Mouse (Mus musculus) intestine, embryonic 14.5 days (tissue): Measurements from ENCODE around the gene Dnajb1. TPM values are rescaled to one million over a fixed set of nuclear protein-coding genes. Genes with fewer than 3 reads are reported as not detected.

Experiments
- ATAC-seq: fragments of 200-750 bp; cut with Nextera tagmentation; replicated peaks from 2 replicates; pipeline ENCODE4 v1.8.0; 2017; ENCODE audit warnings: low read depth, moderate number of reproducible peaks, moderate TSS enrichment, moderate library complexity; ENCODE audit not compliant: low FRiP score, low TSS enrichment
- DNase-seq: peaks from one replicate; pipeline ENCODE4 v3.0.0-alpha.2; 2018; ENCODE audit warnings: low spot score
- H3K27ac ChIP-seq: fragments of 300-500 bp; sonication (generic); 2 replicates; pipeline ENCODE4 v1.5.1; 2014; ENCODE audit warnings: low read depth, mild to moderate bottlenecking, control low read depth
- H3K27me3 ChIP-seq: fragments of 300-500 bp; sonication (generic); replicated peaks from 2 replicates; pipeline ENCODE4 v1.6.1; 2014; ENCODE audit warnings: low read length, control low read depth; ENCODE audit not compliant: control insufficient read depth, insufficient read depth
- H3K36me3 ChIP-seq: fragments of 300-500 bp; sonication (generic); 2 replicates; pipeline ENCODE4 v1.6.1; 2014; ENCODE audit warnings: low read length, control low read depth; ENCODE audit not compliant: control insufficient read depth, insufficient read depth
- H3K4me1 ChIP-seq: fragments of 300-500 bp; sonication (generic); replicated peaks from 2 replicates; pipeline ENCODE4 v1.6.1; 2014; ENCODE audit warnings: low read length, control low read depth, mixed read lengths; ENCODE audit not compliant: control insufficient read depth, insufficient read depth
- H3K4me2 ChIP-seq: fragments of 300-500 bp; sonication (generic); 2 replicates; pipeline ENCODE4 v1.6.1; 2014; ENCODE audit warnings: low read length
- H3K4me3 ChIP-seq: fragments of 300-500 bp; sonication (generic); 2 replicates; pipeline ENCODE4 v1.5.1; 2014; ENCODE audit warnings: low read depth, low read length, control low read depth, mixed read lengths
- H3K9ac ChIP-seq: fragments of 300-500 bp; sonication (generic); 2 replicates; pipeline ENCODE4 v1.6.1; 2014; ENCODE audit warnings: mild to moderate bottlenecking, low read length
- H3K9me3 ChIP-seq: fragments of 300-500 bp; sonication (generic); 2 replicates; pipeline ENCODE4 v1.6.1; 2016; ENCODE audit warnings: low read length, control low read depth; ENCODE audit not compliant: control insufficient read depth
- WGBS: fragments of 180-500 bp; shearing (Covaris S2); extraction: QIAGEN DNeasy Blood & Tissue Kit; methylation state at CpG from one replicate; pipeline ENCODE4 v1.1.7; 2014; 5-methylcytosine and 5-hydroxymethylcytosine counted together
- polyA plus RNA-seq: library from polyadenylated mRNA; unstranded; fragments of >200 nt; fragmentation: Nextera tagmentation; extraction: Ambion mirVana; gene quantifications from 2 replicates; pipeline ENCODE4 v1.2.1, GENCODE M21; 2014

Gene Dnajb1
- polyA plus RNA-seq, 1 experiment from 2014 or later = 46.5 TPM

DNA sequence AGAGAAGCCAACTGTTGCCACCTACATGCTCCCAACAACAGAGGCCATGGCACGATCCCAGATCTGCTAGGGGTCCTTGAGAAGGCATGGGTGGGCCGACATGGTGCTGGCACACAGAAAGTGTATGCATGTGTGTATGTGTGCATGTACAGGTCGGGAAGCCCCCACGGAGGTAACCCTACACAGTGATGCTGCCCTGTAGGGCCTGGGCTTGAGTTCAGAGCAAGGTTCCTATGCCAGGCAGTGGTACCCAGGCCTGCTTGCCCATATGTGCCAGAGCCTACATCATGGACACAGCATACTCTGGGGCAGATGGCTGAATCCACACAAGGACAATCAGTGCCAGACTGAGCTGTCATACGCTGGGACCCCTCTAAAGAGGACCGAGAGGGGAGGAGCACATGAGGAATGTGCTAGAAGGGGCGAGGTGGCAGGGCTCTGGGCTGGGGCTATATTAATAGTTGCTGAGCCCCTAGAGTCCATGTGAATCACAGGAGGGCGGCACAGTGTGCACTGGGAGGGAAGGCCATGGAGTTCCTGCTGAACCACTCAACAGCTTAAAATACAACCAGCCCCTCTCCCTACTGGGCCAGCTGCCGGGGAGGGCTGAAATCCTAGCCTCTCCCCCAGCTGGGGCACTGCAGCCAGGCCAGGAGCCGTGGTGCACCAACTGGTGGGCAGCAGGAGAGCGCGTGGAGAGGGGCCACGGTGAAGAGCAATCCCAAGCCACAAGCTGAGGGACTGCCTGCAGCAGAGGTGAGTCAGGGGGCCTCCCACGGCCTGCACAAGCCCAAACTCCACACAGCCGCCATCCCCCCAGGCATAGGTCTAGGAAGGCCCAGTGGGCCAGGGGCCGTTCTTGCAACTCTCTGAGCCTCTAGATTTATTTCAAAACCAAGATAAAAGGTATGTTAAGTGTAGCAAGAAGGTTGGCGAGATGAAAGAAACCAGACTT, 32.2 kb upstream of the Dnajb1 start:
- Histone ChIP-seq H3K36me3 (peaks cover 31% of the 10 kb centered on the region), H3K9ac (no peak overlapping the region), H3K27ac (peak overlapping the region; percentile 23), H3K4me2 (0 out of 2 replicates have a peak overlapping the region, but pooled peaks have one; percentile 11), H3K4me3 (no peak overlapping the region), H3K4me1 (peaks cover 17% of the 10 kb centered on the region; the same call in 1 of the 2 replicates), H3K27me3 (no peaks in the 10 kb centered on the region), H3K9me3 (no peaks in the 10 kb centered on the region)
- WGBS = 57% methylated on average over 17 of the region's 17 CpGs
- peak; percentile 54 for DNase-seq
- no peak for ATAC-seq

DNA sequence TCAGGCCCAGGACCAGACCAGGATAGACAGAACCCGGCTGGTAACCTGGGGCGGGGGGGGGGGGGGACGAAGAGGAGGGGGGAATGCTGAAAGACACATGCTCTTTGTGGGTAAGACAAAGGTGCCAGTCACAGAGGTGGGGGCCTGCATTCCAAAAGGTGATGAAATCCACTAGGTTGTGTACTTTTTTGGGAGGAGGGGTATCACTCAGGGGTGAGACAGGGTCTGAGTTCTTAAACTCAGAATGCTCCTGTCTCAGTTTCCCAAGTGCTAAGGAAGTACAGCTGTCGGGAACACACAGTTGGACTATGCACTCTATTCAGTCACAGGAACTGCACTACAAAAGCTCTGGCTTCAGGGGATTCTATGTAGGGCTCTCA, 31.5 kb upstream of the Dnajb1 start:
- no peak for ATAC-seq
- whole genome bisulfite sequencing = 51% methylated on average over 3 of the region's 4 CpGs
- Histone ChIP-seq H3K27me3 (no peaks in the 10 kb centered on the region), H3K4me1 (peaks cover 19% of the 10 kb centered on the region; the same call in 1 of the 2 replicates), H3K9ac (no peak overlapping the region), H3K9me3 (no peaks in the 10 kb centered on the region), H3K4me2 (no peak overlapping the region), H3K36me3 (peaks cover 26% of the 10 kb centered on the region), H3K4me3 (no peak overlapping the region), H3K27ac (peak overlapping the region; percentile 23; the same call in 1 of the 2 replicates)
- peak; percentile 43 for DNase-seq

DNA sequence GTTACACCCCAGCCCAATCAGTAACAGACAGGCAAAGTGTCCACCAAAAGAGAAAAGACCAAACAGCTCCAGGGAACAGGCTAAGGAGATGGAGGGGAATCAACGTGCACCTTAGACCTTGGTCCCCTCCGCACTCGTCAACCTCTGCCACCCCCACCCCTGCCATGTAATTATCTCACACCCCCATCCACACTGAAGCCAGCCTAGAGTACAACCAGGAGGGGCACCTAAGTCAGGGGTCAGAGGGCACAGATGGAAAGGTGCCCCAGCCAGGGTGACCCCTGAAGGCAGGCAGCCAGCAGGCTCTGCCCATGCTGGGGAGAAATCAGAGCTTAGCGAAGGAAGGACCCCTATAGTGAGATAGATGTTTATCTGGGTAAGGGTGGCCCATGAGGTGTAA, 31.1 kb upstream of the Dnajb1 start:
- peak overlapping the region; percentile 23; the same call in 1 of the 2 replicates for H3K27ac ChIP-seq
- peaks cover 22% of the 10 kb centered on the region for H3K36me3 ChIP-seq
- no peaks in the 10 kb centered on the region for H3K9me3 ChIP-seq
- DNase-seq (peak; percentile 46), ATAC-seq (no peak)
- H3K4me3 ChIP-seq = no peak overlapping the region
- H3K4me1 ChIP-seq = peaks cover 19% of the 10 kb centered on the region; the same call in 1 of the 2 replicates
- no peak overlapping the region for H3K9ac ChIP-seq
- no peak overlapping the region for H3K4me2 ChIP-seq
- no peaks in the 10 kb centered on the region for H3K27me3 ChIP-seq
- WGBS = 67% methylated on average over 4 of the region's 4 CpGs

DNA sequence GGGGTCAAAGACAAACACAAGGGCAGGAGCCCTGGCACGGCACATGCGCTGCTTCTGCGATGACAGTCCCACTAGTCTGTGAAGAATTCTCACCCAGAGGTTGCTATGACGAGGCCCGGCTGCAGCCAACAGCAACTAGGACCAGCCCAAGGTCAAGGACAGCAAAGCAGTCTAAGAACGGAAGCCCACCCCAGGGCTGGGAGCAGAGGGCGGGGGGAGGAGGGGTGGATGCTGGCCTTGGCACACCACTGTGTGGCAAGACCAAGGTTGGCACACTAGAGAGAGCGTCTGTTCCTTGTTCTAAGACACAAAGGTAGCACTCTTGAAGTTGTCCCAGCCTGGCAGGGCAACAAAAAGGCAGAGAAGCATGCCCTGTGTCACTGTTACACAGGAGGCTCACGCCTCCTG, 30.6 kb upstream of the Dnajb1 start:
- Histone ChIP-seq H3K4me2 (no peak overlapping the region), H3K9ac (no peak overlapping the region), H3K4me1 (peaks cover 19% of the 10 kb centered on the region; the same call in 1 of the 2 replicates), H3K27me3 (no peaks in the 10 kb centered on the region), H3K4me3 (no peak overlapping the region), H3K9me3 (no peaks in the 10 kb centered on the region), H3K27ac (no peak overlapping the region), H3K36me3 (peaks cover 17% of the 10 kb centered on the region)
- DNase-seq = peak; percentile 49
- 54% methylated on average over 9 of the region's 9 CpGs for WGBS
- ATAC-seq = no peak

DNA sequence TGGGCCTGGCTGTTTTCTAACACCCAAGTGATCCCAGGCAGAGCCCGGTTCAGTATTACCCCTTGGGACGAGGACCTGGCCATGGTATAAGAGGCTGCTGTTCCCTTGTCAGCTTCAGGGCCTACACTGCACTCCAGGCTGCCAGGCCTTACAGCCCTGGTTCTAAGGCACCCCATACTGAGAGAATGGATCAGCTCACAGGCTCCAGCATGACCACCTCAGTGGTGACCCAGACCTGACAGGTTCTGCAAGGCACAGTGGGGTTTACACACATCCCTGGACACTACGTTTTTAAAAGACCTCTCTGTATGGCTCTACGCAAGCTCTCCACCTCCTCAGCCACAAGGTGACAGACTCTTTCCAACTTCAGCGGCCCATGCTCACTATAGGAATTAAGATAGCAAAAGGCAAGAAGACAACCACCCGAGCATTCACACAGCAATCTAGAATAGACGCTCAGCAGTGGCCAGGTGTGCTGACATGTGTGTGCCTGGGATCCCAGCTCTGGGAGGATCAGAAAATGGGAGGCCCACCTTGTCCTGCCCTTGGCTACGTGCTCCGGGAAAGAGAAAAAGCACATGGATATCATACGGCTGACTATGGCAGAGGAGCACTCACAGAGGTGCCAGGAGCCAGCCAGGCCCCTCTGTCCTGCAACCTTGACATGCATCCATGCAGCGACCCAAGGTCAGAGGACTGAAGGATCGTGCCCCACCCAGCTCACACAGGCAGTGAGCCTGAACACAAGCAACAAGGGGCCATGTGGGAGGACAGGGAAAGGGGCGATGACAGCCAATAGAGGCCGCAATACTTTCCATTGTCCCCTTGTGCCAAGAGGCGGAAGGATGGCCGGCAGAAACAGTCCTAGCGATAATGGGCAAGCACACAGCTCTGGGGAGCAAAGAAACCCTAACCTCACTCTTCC, 29.6 kb upstream of the Dnajb1 start:
- peaks cover 19% of the 10 kb centered on the region; the same call in 1 of the 2 replicates for H3K4me1 ChIP-seq
- ATAC-seq (no peak), DNase-seq (peak; percentile 51)
- 69% methylated on average over 17 of the region's 17 CpGs for WGBS
- H3K9me3 ChIP-seq = no peaks in the 10 kb centered on the region
- H3K9ac ChIP-seq = no peak overlapping the region
- peaks cover 9% of the 10 kb centered on the region for H3K36me3 ChIP-seq
- no peak overlapping the region for H3K4me2 ChIP-seq
- H3K27ac ChIP-seq = no peak overlapping the region
- no peaks in the 10 kb centered on the region for H3K27me3 ChIP-seq
- no peak overlapping the region for H3K4me3 ChIP-seq

DNA sequence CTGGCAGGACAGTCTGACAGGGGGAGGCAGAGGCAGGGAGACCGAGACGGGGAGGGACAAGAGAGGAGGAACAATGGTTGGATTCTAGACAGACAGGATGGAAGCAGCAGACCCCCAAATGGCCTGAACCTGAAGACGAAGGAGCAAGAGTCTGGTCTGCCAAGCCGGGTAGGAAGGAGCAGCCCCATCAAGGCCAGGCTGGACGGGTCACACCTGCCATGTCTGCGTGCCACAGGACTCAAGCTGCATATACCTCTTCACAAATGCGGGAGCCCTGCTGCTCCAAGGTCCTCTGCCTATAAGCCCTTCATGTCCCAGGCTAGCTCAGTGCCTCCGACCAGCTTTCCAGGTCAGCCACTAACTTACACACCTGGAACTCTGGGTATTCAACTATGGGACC, 28.3 kb upstream of the Dnajb1 start:
- Histone ChIP-seq H3K4me3 (no peak overlapping the region), H3K27me3 (no peaks in the 10 kb centered on the region), H3K36me3 (peaks cover 10% of the 10 kb centered on the region; the same call in 1 of the 2 replicates), H3K9ac (no peak overlapping the region), H3K4me1 (peaks cover 19% of the 10 kb centered on the region; the same call in 1 of the 2 replicates), H3K27ac (no peak overlapping the region), H3K4me2 (no peak overlapping the region), H3K9me3 (no peaks in the 10 kb centered on the region)
- DNase-seq (peak; percentile 44), ATAC-seq (no peak)
- 86% methylated on average over 8 of the region's 8 CpGs for WGBS

DNA sequence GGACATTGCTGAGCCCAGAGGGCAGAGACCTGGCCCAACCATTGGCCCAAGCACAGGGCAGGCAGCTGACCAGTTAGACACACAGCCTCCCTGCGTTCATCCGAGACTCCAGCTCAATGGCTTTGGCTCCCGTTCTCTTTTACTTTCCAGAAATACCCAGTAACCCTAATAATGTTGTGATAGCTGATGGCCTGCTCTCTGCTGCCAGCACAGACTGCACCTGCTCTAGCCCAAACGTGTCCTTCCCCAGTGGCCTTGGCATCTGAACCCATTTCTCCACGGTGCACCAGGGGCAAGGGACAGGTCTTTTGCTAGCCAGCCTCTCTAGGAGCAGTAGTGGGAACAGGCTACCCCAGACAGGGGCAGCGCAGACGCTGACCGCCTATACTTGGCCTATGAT, 27.2 kb upstream of the Dnajb1 start:
- Histone ChIP-seq H3K4me2 (no peak overlapping the region), H3K9ac (no peak overlapping the region), H3K27me3 (no peaks in the 10 kb centered on the region), H3K9me3 (no peaks in the 10 kb centered on the region), H3K27ac (no peak overlapping the region), H3K4me3 (no peak overlapping the region), H3K4me1 (peaks cover 19% of the 10 kb centered on the region; the same call in 1 of the 2 replicates), H3K36me3 (peaks cover 13% of the 10 kb centered on the region; the same call in 1 of the 2 replicates)
- peak; percentile 47 for DNase-seq
- 91% methylated on average over 8 of the region's 8 CpGs for WGBS
- no peak for ATAC-seq

DNA sequence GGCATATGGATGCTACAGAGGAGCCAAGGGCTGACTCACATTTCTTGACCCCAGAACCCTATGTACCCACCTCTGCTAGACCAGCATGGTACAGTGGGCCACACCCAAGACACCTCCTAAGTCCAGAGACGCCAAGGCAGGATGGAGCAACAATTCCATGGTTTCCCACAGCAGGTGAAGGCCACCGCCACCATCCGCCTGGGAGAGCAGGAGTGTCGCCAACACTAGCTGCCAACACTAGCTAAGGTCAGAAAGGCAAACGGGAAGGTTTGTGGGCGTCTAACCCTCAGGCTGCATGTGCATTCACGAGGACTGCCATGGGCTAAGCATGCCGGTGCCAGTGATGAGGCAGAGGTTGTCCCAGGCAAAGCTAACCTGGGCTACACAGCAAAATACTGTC, 25.8 kb upstream of the Dnajb1 start:
- WGBS = 87% methylated on average over 8 of the region's 8 CpGs
- no peak overlapping the region for H3K4me3 ChIP-seq

More for the DNA sequence above, 25.8 kb upstream of the Dnajb1 start:
- ATAC-seq (no peak), DNase-seq (no peak)
- H3K9me3 ChIP-seq = no peaks in the 10 kb centered on the region
- no peak overlapping the region for H3K27ac ChIP-seq
- no peaks in the 10 kb centered on the region for H3K27me3 ChIP-seq
- no peak overlapping the region for H3K9ac ChIP-seq
- H3K36me3 ChIP-seq = peaks cover 15% of the 10 kb centered on the region; the same call in 1 of the 2 replicates
- peaks cover 9% of the 10 kb centered on the region; the same call in 1 of the 2 replicates for H3K4me1 ChIP-seq
- no peak overlapping the region for H3K4me2 ChIP-seq
